Mouse (Mus musculus) gastrocnemius, postnatal 25 days (tissue): ENCODE measurements at regions not wholly inside any gene's neighbourhood (a gene's known extent, or its start where the extent isn't known, plus 50 kb on each side); places are given as distances from the start of the nearest gene placed in this dataset.

Experiments used
- DNase-seq: peaks from one replicate; pipeline ENCODE4 v3.0.0; 2022

DNA sequence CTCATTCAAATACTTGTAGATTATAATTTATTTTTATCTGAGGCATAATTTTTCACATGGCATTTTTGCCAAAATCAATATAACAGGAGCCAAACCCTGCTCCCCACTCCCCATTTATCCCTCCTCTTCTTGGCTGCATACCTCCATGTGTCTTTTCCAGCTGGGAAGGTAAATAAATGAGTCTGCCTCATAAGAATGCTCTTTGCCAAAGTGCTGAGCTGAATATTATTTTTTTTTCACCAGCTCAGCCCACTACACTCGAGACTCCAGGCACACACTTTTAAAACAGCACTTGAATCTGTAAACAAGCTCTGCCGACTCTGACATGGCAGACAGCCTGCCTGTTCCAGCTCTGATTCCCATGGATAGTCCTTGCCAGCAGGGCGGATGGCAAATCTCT lies 346.6 kb upstream of the Mgmt start:
- DNase-seq: no peak

DNA sequence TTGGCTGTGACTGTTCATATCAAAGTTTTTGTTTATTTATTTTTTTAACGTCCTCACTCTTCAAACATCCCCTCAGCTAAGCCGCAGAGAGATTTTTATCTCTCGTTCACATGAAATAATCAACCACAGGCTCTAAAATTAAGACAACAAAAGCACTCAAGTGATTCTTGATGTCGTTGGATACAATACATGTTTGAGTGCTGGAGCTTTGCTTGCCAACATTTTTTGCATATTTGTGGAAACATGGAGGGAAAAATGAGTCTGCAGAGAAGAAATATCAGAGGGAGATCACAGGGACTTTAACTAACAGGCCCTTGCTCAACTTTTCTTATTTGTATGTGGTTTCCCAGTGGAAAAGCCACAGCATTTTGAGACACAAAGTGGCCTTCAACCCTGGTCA lies 338.0 kb upstream of the Mgmt start:
- DNase-seq: no peak

DNA sequence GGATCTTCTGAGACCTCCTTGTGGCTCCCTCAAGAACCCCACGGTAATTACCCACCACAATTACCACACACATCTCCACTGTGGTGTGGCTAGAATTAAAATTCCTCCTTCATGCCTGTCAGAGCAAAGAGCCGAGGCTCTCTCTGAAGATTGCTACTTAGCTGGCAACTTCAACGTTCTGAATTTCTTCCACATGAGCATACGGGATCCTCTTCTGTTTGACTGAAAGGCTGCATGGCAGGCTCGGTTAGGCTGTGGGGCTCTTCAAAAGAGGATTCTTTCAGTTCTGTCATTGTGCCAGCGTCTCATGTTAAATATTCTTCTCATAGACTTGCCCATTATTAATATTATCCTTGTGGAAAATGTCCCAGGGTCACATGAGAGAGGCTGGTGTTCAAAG lies 334.9 kb upstream of the Mgmt start:
- DNase-seq: no peak

GRCm38 (mm10) chr7:136570911-136571310 lies 323.5 kb upstream of the Mgmt start:
- no peak for DNase-seq

GRCm38 (mm10) chr7:136581896-136582295 lies 312.5 kb upstream of the Mgmt start:
- no peak for DNase-seq

- no peak for DNase-seq
These were observed 310.1 kb upstream of the Mgmt start for GRCm38 (mm10) chr7:136584361-136584760.

DNA sequence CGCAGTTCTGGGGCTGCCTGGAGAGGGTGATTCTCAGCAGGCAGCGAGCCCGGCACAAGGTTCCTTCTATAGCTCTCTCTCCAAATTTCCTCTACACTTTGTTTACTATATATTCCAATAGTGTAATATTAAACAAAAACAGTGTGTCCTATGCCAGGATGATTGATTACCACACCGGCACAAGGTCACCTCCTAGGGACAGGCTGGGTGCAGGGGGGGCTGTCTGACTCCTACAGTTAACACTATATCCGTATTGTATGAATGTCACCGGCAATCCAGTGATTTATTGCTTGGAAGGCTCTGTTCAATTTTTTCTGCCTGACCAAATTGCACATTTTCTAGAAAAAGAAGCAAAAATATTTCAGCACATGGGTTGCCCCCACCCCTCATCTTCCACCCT lies 305.9 kb upstream of the Mgmt start:
- no peak for DNase-seq

- DNase-seq: no peak
These were observed 303.5 kb upstream of the Mgmt start for GRCm38 (mm10) chr7:136590947-136591346.

DNA sequence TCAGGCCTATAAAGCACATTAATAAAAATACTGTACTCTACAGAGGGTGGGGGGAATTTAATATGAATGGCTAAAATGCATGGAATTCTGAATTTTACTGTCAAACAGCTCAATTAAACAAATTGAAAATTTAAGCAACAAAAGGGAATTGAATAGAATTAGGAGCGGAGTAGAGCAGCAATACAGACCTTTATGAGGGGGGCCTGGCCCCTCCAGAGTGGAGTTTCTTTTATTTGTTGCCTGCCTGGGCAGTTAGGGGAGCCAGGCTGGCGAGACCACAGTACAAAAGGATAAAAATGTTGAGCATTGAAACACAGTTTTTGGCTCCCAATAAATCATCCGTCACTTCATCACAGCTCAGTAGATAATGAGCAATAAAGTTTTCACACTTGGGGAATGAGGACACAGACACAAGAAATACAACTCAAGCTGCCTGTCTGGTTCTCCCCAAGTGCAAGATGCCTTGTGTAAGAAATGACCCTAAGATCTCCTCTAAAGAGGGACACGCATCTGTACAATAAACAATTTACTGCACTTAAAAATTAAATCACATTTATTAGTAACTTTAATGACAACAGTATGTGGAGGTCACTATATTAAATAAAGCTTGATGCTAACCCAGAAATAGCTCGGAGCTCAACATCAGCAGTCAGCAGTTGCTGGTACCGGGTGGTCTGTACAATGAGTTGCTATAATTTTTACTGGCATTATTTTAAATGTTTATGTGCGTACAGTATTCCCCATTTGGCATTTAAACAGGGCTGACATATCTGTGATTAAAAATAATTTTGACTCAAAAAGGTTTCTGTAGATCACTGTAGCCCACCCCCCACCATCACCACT lies 286.9 kb upstream of the Mgmt start:
- DNase-seq: no peak

DNA sequence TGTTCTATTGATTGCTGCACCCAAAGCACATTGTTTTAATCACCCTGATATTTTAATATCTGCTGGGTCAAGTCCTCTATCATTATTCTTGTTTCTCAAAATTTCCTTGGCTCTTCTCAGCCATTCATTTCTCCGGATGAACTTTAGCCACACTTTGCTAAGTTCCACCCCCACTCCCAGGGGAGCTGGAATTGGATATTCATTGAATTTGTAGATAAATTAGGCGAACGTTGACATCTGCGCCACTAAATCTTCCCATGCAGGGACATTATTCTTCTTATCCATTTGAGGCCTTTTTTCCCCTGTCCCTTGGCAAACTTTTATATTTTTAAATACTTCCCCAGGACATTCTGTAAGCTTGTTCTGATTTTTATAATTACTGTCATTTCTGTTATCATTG lies 280.9 kb upstream of the Mgmt start:
- DNase-seq: peak; percentile 47

DNA sequence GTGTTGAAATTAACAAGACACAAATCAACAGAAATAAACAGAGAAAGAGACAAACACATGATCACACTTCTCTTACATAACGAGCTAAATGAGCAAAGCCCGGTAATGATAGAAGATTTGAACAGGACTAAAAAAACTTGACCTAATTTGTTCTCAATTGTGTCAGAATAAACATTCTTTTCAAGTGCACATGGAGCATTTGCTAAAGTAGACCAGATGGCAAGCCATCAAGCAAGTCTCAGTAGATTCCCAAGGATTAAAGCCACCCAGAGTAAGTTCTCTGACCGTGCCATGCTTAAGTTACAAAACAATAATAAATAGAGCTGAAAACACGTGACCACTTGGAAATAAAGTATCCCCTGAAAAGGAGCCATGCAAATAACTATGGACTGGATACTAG lies 269.9 kb upstream of the Mgmt start:
- DNase-seq: no peak

DNA sequence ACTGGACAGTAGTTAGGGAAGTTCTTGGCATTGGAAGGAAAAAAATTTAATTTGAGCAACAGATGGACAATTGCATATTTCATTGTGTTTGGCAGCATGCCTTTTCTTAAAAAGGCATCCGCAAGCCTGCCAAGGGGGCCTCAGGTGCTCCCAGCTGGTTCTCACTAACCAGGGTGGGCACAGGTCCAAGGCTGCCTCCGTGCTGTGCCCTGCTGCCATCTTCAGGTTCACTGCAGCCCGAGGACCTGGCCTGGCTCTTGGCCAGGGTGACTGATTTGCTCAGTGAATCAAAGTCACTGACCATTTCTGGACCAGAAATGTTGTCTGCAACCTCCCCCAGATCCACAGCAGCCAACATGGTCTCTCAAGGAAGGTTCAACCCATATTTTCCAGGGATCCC lies 263.3 kb upstream of the Mgmt start:
- DNase-seq: no peak

DNA sequence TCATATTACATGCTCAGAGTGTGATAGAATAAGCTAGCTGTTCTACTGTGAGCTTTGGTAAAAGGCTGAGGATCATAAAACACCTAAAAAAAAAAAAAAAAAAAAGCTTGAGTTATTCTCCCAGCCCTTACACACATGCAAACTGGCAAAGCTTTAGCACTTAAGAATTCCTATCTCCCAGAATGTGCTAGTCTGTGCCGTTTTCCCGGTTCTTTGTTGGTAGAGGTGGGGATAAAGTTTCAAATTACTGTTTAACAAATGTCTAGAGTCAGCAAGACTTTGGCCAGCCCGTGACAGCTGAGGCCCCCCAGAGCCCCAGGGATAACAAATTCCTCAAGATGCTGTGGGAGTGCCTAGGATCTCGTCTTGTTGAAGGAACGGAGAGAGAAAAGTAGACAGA lies 254.3 kb upstream of the Mgmt start:
- DNase-seq: no peak

DNA sequence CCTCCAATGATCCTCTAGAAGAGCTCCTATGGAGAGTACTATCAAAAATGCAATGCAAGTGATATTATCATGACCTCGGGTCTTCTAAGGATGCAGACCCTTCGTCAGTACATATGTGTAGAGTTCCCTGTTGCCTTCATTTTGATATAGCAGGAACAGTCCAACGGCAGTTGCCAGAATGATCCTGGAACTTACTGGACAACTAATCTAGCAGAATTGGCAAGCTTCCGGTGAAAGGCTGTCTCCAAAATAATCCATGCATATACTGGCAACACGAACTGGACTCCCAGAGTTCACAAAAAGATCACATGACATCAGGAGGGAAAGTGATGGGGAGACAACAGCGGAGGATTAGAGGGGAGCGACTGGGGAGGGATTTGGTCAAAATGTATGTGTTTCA lies 253.6 kb upstream of the Mgmt start:
- DNase-seq: no peak

- DNase-seq: no peak
These were observed 244.6 kb upstream of the Mgmt start for GRCm38 (mm10) chr7:136649796-136650195.

DNA sequence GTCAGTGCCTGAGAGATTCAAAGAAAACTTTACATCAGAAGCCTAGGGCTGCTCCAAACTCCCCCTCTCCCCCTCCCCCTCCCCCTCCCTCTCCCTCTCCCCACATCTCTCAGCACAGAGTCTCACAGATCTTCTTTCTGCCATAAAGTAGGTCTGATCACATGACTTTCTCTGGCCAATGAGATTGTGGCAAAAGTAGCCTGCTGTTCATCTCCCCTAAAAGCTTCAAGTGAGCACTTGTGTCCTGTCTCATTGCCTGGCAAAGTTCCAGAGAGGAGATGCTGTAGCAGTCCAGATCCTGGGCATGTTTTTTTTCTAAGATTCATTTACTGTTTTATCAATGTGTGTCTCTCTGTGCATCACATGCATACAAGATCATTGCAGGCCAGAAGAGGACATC lies 234.5 kb upstream of the Mgmt start:
- DNase-seq: no peak

DNA sequence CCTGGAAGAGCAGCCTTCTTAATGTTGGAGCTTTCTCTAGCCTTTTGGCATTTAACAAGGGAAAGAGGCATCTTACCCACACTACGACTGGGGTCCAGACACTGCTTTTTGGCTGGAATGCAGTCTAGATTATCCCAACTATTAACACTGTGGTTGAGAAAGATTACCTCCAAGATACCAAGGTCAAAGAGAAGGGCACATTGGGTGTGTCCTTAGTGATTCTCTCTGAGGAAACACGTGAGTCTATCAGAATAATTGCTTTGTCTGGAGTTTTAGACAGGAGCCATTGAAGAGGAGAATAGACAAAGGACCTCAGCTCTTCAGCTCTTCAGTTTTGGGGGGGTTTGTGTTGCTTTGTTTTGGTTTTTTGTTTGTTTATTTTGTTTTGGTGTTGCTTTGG lies 234.0 kb upstream of the Mgmt start:
- DNase-seq: no peak

GRCm38 (mm10) chr7:136664424-136665082 lies 229.9 kb upstream of the Mgmt start:
- no peak for DNase-seq

DNA sequence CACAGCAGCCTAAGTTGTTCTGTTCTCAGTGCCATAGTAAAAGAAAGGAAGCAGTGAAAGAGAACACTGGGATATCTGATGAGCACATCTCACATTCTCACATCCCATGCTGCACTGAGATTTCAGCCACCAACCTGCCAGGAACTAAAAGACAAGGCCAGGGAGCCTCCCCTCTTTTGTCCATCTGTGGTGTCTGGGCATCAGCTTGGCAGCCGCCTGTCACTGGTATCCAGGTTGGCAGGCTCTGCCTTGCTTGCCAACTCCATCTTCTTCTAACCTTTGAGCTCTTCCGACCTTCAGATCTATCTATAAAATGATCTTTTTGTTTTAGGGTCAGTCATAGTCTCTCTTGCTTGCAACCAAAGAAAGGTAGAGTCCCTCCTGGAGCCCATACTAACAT lies 228.5 kb upstream of the Mgmt start:
- DNase-seq: no peak

GRCm38 (mm10) chr7:136666707-136667106 lies 227.7 kb upstream of the Mgmt start:
- DNase-seq: no peak

DNA sequence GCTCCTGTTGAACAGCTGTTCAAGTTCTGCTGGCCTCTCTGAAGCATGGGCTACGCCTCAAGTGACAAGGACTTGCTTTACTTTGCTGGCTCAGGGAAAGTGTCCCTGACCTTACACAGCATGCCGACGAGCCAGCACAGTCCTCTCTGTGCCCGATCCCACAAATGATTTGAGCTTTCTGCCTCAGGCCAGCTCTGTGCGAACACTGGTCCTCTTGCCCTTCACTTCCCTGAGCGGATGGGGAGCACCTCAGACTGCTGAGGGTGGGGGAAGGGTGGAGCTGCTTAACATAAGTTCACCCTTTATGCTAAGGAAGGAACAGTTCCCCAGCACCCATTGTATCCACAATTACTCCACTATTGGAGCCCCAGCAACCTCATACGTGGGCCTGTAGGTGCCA lies 223.7 kb upstream of the Mgmt start:
- no peak for DNase-seq

DNA sequence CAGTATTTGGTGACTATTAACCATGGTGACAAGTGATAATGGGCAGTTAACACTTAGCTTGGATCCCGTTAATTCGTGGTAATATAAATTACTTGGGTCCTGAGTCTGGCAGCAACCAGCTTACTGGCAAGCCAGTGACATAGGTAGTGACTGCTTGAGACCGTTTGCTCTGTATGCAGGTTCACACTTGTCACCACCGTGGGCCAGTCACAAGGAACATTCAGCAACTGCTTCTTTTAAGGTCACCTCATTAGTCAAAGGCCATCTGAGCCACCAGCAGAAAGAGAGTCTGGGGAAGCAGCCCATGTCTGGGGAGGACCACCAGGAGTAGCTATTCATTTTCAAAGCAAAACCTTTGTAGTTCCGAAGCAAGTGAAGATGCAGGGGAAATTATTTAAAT lies 220.3 kb upstream of the Mgmt start:
- DNase-seq: no peak

- peak; percentile 9 for DNase-seq
These were observed 219.4 kb upstream of the Mgmt start for GRCm38 (mm10) chr7:136675041-136675440.

DNA sequence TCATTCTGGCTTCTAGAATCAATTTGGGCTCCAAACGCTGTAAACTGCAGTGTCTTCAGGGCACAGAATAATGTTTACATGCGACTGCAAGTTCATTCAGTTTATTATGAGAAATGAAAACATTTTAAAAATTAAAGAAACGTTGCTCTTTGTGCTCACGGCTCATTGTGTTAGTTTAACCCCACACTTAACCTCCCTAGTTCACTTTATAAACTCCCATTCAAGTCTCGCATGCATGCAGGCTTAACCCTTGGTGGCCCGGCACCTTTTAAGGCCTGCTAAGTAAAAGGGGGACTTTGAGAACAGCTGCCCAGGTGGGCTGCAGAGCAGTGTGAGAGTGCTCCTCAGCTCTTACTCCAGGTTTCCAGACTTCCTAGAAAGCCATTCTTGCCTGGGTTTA lies 218.3 kb upstream of the Mgmt start:
- DNase-seq: no peak
